Mouse (Mus musculus): ENCODE data around the gene Gm525.

DNA sequence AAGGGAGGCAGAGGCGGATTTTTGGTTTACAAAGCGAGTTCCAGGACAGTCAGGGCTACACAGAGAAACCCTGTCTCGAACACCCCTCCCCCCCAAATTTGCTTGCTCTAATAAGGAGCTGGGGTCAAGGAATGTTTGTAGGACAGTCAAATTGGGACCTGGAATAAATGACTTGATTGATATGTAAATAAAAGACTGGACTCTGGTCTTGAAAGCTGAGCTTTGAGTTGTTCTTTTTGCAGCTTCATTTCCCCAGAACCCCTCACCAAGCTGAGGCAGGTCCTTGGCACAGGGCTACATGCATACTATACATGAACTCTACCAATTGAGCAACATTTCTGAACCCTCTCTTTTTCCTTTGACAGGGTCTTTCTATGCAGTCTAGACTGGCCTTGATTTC is 27.6 kb upstream of the Gm525 start:
- TF ChIP-seq NELFE (IDR thresholded peaks at IDR 0.05; ENCODE audit: low read depth, low read length): no peak
- TF ChIP-seq USF1 (IDR thresholded peaks at IDR 0.05; ENCODE audit: low read depth, low read length): no peak
- TF ChIP-seq CTCF (IDR thresholded peaks at IDR 0.05 in 2 of 3, conservative IDR thresholded peaks at IDR 0.05 in 1 of 3; ENCODE audit: control insufficient read depth in 1 of 3, insufficient read depth in 1 of 3, low read depth in 2 of 3, low read length in 3 of 3, poor library complexity in 1 of 3, severe bottlenecking in 1 of 3): no peak
- TF ChIP-seq POLR2A (IDR thresholded peaks at IDR 0.05; ENCODE audit: control insufficient read depth in 1 of 2, insufficient read depth in 1 of 2, low read depth in 1 of 2, low read length in 2 of 2, poor library complexity in 1 of 2): no peak
- no peak for TF ChIP-seq ZNF384 (IDR thresholded peaks at IDR 0.05; ENCODE audit: low read depth, low read length)
- TF ChIP-seq GABPA (IDR thresholded peaks at IDR 0.05; ENCODE audit: low read depth, low read length): no peak
- TF ChIP-seq BHLHE40 (IDR thresholded peaks at IDR 0.05; ENCODE audit: borderline replicate concordance, low read depth, low read length): no peak
- no peak for TF ChIP-seq CHD2 (IDR thresholded peaks at IDR 0.05; ENCODE audit: low read length)

All from MEL (cell line).